Mouse (Mus musculus): ENCODE measurements around the gene Fbxo40. TPM values are rescaled to one million over a fixed set of nuclear protein-coding genes. Genes with fewer than 3 reads are reported as not detected.

Gene Fbxo40
- polyA plus RNA-seq, 1 experiment from 2014 or later: 0.03 TPM

DNA sequence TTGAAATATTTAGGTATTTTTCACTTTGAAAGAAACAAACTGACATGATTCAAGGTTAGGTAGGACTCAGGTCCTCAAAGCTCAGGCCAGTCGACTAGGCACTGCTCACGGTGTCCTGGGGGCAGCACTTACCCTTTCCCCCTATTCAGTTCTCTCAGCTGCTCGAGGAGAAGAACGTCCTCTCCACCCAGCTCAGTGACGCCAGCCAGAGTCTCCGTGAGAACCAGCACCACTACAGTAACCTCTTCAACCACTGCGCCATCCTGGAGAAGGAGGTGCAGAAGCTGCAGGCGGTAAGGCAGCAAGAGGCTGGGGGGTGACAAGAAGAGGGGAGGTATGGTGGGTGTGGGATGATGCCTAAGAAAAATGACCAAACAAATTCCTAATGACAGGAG lies 62.2 kb downstream of the Fbxo40 start:
- Histone ChIP-seq H3K27ac (replicated peaks) (no peak overlapping the region), H3K4me1 (no peaks in the 10 kb centered on the region), H3K27me3 (replicated peaks) (no peaks in the 10 kb centered on the region), H3K4me3 (replicated peaks) (no peak overlapping the region), H3K9ac (replicated peaks) (no peak overlapping the region), H3K9me3 (replicated peaks) (no peaks in the 10 kb centered on the region), H3K36me3 (peaks cover 89% of the 10 kb centered on the region), H3K4me2 (no peak overlapping the region)
- 93% methylated on average over 8 of the region's 8 CpGs for WGBS
- no peak for ATAC-seq (ENCODE audit: low FRiP score)

DNA sequence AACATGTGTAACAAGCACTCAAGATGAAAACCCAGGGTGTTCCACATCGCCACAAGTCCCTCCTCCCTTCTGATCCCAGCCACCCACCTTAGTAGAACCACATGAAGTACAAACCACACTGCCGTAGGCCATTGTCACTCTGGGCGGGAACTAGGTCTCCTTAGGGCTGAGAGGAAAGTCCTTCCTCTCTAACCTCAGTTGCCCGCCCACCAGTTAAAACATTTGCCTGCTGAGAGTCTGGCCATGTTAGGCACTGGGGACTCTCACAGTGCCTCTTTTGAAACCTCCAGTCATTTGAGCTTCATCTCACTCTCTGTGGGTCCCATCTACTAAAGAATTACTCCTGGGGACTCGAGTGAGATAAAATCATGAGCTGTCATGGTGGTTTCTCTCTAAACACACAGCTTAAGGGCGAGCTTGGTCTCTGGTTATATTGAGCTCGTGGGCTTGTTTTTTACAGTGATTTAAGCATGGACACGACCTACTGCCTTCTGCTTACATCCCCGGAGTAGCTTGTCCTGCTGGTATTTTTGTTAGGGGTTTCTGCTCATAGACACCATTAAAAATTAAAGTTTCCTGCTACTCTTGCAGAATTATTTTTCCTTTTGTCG lies 62.7 kb downstream of the Fbxo40 start:
- 90% methylated on average over 10 of the region's 10 CpGs for WGBS
- Histone ChIP-seq H3K27ac (replicated peaks) (no peak overlapping the region), H3K9ac (replicated peaks) (no peak overlapping the region), H3K36me3 (peaks cover 84% of the 10 kb centered on the region), H3K27me3 (replicated peaks) (no peaks in the 10 kb centered on the region), H3K4me2 (no peak overlapping the region), H3K9me3 (replicated peaks) (no peaks in the 10 kb centered on the region), H3K4me1 (no peaks in the 10 kb centered on the region), H3K4me3 (replicated peaks) (no peak overlapping the region)
- no peak for ATAC-seq (ENCODE audit: low FRiP score)

DNA sequence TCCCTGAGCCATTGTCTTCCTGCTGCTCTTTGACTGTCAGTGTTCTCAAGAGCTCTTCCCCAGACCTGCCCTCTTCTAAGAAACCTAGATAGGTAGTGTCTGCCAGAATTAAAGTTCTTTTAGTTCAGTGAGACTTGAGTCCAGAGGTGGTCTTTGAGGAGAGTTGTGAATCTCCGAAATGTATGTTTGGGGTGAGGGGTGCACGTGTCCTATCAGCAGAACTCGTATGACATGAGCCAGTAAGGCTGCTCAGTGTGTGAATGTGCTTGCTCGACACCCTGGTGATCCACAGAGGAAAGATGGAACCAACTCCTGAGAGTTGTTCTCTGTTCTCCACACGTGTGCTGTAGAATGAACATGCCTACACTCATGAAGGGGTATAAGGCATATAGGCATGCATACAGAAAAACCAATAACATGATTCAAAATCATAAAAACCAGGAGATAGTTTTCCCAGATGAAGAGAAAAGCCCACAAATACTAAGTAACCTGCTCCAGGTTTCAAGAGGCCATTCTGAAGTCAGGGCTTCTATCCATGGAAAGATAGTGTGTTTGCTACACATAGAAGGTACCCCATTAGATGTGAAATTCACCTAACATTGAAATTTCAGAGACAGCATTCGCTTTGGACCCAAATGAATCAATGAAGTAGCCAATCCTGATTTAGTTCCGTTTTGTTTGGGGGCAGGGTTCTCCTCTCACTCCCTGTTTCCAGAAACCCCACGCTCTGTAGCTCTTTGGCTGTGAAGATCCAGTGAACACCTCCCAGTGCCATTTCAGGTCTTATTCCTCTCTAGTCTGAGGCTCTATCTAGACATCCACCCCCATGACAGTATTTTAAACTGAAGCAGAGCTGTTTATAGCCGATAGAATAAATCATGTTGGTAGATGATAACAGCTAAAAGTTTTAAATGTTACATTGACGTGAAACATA lies 63.5 kb downstream of the Fbxo40 start:
- Histone ChIP-seq H3K27ac (replicated peaks) (no peak overlapping the region), H3K9ac (replicated peaks) (no peak overlapping the region), H3K9me3 (replicated peaks) (no peaks in the 10 kb centered on the region), H3K4me1 (no peaks in the 10 kb centered on the region), H3K4me2 (no peak overlapping the region), H3K36me3 (peaks cover 81% of the 10 kb centered on the region), H3K4me3 (replicated peaks) (no peak overlapping the region), H3K27me3 (replicated peaks) (no peaks in the 10 kb centered on the region)
- no peak for ATAC-seq (ENCODE audit: low FRiP score)
- 96% methylated on average over 10 of the region's 10 CpGs for WGBS

DNA sequence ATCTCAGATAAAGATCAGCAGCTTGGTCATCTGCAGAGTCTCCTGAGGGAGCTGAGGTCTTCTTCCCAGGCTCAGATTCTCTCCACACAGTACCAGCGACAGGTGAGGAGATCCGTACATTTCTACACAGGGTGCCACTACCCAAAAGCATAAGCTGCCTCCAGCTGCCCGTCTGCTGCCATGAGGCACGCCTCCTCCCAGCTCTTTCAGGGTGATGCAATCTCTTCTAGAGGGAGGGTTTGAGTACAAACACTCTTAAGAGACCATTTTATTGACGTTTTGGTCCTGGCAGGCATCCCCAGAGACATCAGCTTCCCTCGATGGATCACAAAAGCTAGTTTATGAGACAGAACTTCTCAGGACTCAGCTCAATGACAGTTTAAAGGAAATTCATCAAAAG lies 64.5 kb downstream of the Fbxo40 start:
- 78% methylated on average over 6 of the region's 6 CpGs for WGBS
- no peaks in the 10 kb centered on the region for H3K27me3 ChIP-seq (replicated peaks)
- no peaks in the 10 kb centered on the region for H3K4me1 ChIP-seq
- H3K4me3 ChIP-seq (replicated peaks): no peak overlapping the region
- H3K4me2 ChIP-seq: no peak overlapping the region
- H3K9me3 ChIP-seq (replicated peaks): no peaks in the 10 kb centered on the region
- H3K36me3 ChIP-seq: peaks cover 77% of the 10 kb centered on the region
- no peak overlapping the region for H3K27ac ChIP-seq (replicated peaks)
- no peak for ATAC-seq (ENCODE audit: low FRiP score)
- H3K9ac ChIP-seq (replicated peaks): no peak overlapping the region

DNA sequence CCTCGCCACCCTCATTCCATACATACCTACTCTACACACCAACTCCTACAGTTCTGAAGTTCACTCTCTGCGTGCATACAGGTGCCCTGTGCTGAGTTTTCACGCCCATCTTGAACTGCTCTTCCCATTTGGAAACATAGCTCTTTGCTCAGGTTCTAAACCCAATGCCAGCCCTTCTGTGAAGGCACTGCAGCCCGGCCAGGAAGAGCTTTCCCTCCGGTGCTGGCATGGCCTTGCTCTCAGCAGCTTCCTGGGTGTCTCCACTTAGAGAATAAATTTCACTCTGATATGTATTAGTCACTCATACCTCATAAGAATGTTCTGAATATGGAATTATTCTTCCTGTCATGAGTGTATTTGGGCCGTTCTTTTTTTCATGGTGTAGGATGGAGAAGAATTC lies 64.9 kb downstream of the Fbxo40 start:
- H3K27me3 ChIP-seq (replicated peaks): no peaks in the 10 kb centered on the region
- H3K9ac ChIP-seq (replicated peaks): no peak overlapping the region
- H3K4me2 ChIP-seq: no peak overlapping the region
- H3K36me3 ChIP-seq: peaks cover 76% of the 10 kb centered on the region
- no peak overlapping the region for H3K4me3 ChIP-seq (replicated peaks)
- H3K27ac ChIP-seq (replicated peaks): no peak overlapping the region
- H3K9me3 ChIP-seq (replicated peaks): no peaks in the 10 kb centered on the region
- ATAC-seq (ENCODE audit: low FRiP score): no peak
- no peaks in the 10 kb centered on the region for H3K4me1 ChIP-seq
- 97% methylated on average over 6 of the region's 6 CpGs for WGBS

DNA sequence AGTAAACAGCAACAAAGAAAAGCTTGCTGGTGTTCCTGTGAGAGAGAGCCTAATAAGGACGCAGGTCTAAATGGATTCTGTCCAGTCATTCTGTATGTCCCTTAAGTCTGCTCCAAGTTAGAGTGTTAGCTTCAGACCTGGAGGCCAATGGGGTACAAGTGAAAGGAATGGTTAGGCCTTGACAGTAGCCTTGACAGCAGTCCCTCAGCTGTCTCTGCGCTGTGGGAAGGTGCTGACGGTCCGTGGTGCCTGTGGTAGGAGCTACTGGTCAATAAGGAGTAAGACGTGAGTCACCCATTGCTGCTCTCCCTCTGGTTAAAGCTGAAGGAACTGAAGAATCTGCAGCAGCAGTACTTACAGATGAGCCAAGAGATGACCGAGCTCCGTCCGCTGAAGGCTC lies 66.0 kb downstream of the Fbxo40 start:
- WGBS: 95% methylated on average over 8 of the region's 8 CpGs
- no peak for ATAC-seq (ENCODE audit: low FRiP score)
- Histone ChIP-seq H3K9ac (replicated peaks) (no peak overlapping the region), H3K9me3 (replicated peaks) (no peaks in the 10 kb centered on the region), H3K4me1 (no peaks in the 10 kb centered on the region), H3K27ac (replicated peaks) (no peak overlapping the region), H3K36me3 (peaks cover 76% of the 10 kb centered on the region), H3K4me2 (no peak overlapping the region), H3K27me3 (replicated peaks) (no peaks in the 10 kb centered on the region), H3K4me3 (replicated peaks) (no peak overlapping the region)

DNA sequence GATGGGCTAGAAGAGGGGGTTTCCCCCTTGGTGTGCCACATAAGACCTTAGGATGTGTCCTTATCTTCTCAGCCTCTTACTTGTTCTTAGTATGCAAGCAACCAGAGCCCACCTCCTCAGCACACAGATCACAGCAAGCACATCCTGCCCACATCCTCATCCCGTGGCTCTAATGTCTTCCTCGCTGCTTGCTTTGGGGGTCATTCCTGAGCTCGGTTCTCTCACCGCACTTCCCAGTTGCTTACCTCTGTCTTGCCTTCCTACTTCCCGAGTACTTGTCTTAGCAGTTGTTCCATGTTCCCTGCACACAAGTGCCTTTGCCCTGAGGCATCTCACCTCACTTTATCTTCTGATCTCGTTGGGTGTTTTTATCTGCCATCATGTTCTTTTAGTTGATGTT lies 68.3 kb downstream of the Fbxo40 start:
- peaks cover 72% of the 10 kb centered on the region for H3K36me3 ChIP-seq
- H3K9me3 ChIP-seq (replicated peaks): no peaks in the 10 kb centered on the region
- H3K4me3 ChIP-seq (replicated peaks): no peak overlapping the region
- H3K9ac ChIP-seq (replicated peaks): no peak overlapping the region
- no peak for ATAC-seq (ENCODE audit: low FRiP score)
- no peaks in the 10 kb centered on the region for H3K27me3 ChIP-seq (replicated peaks)
- H3K4me1 ChIP-seq: no peaks in the 10 kb centered on the region
- 95% methylated on average over 6 of the region's 6 CpGs for WGBS
- no peak overlapping the region for H3K4me2 ChIP-seq
- H3K27ac ChIP-seq (replicated peaks): no peak overlapping the region

DNA sequence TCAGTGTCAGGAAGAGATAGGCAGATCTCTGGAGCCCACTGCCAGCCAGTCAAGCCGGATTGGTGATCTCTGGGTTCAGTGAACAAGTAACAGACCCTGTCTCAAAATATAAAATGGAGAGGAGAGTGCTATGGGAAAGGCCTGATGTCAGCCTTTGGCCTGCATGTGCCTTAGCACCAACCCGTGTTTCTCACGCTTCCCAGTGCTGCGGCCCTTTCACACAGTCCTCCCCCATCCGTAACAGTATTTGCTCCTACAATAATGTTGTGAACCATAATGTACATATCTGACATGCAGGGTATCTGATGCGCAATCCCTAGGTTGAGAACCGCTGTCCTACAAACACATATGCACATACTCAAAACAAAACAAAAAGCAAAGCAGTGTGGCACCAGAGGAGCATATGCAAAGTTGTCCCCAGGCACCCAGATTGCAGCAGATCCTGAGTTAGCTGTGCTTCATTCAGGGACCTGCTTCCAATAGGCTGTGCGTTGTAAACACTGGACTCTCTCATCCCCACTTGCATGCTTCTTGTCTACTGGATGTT lies 69.1 kb downstream of the Fbxo40 start:
- Histone ChIP-seq H3K9ac (replicated peaks) (no peak overlapping the region), H3K4me3 (replicated peaks) (no peak overlapping the region), H3K36me3 (peaks cover 71% of the 10 kb centered on the region), H3K4me2 (no peak overlapping the region), H3K4me1 (no peaks in the 10 kb centered on the region), H3K27me3 (replicated peaks) (no peaks in the 10 kb centered on the region), H3K27ac (replicated peaks) (no peak overlapping the region), H3K9me3 (replicated peaks) (no peaks in the 10 kb centered on the region)
- WGBS: 96% methylated on average over 8 of the region's 8 CpGs
- ATAC-seq (ENCODE audit: low FRiP score): no peak

DNA sequence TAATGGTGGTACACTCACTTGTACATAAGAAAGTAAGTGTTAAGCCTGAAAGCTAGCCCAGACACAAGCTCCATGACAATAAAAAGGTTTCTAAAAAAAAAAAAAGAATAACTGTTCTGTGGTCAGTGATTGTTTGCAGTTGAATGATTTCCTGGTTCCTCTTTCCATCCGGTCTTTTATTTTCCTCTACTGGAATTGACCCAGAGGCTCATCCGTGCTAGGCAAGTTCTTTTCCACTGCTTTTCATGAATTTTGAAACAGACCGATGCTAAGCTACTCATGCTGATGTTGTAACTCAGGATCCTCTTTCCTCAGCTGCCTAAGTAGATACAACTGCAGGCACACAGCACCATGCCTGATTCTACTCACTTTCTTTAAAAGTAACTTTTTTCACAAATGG lies 69.9 kb downstream of the Fbxo40 start:
- H3K4me2 ChIP-seq: no peak overlapping the region
- H3K27ac ChIP-seq (replicated peaks): no peak overlapping the region
- H3K4me3 ChIP-seq (replicated peaks): no peak overlapping the region
- no peaks in the 10 kb centered on the region for H3K9me3 ChIP-seq (replicated peaks)
- no peak overlapping the region for H3K9ac ChIP-seq (replicated peaks)
- H3K4me1 ChIP-seq: no peaks in the 10 kb centered on the region
- WGBS: 82% methylated on average over 3 of the region's 3 CpGs
- H3K27me3 ChIP-seq (replicated peaks): no peaks in the 10 kb centered on the region
- peaks cover 71% of the 10 kb centered on the region for H3K36me3 ChIP-seq
- ATAC-seq (ENCODE audit: low FRiP score): no peak

DNA sequence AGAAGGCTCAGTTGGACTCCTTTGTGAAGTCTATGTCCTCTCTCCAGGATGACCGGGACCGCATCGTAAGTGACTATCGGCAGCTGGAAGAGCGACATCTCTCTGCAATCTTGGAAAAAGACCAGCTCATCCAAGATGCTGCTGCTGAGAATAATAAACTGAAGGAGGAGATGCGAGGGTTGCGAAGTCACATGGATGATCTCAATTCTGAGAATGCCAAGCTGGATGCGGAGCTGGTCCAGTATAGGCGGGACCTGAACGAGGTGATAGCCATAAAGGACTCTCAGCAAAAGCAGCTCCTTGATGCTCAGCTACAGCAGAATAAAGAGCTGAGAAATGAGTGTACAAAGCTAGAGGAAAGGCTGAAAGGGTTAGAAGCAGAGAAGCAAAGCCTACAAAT lies 71.8 kb downstream of the Fbxo40 start:
- Histone ChIP-seq H3K9me3 (replicated peaks) (no peaks in the 10 kb centered on the region), H3K36me3 (peaks cover 77% of the 10 kb centered on the region), H3K27ac (replicated peaks) (no peak overlapping the region), H3K4me2 (no peak overlapping the region), H3K27me3 (replicated peaks) (no peaks in the 10 kb centered on the region), H3K4me3 (replicated peaks) (no peak overlapping the region), H3K4me1 (no peaks in the 10 kb centered on the region), H3K9ac (replicated peaks) (no peak overlapping the region)
- ATAC-seq (ENCODE audit: low FRiP score): no peak
- WGBS: 90% methylated on average over 10 of the region's 10 CpGs

DNA sequence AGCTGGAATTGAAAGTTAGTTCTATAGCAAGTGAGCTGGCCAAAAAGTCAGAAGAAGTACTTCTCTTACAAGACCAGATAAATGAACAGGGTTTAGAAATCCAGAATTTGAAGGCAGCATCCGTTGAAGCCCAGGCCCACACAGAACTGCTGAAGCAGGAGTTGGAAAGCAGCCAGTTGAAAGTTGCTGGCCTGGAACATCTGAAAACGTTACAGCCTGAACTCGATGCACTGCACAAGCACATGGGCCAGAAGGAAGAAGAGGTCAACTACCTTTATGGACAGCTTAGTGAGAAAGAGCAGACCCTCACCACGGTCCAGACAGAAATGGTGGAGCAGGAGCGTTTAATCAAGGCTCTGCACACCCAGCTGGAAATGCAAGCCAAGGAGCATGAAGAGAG lies 76.1 kb downstream of the Fbxo40 start:
- Histone ChIP-seq H3K36me3 (peaks cover 74% of the 10 kb centered on the region), H3K4me2 (no peak overlapping the region), H3K9me3 (replicated peaks) (no peaks in the 10 kb centered on the region), H3K4me1 (no peaks in the 10 kb centered on the region), H3K27ac (replicated peaks) (no peak overlapping the region), H3K9ac (replicated peaks) (no peak overlapping the region), H3K27me3 (replicated peaks) (no peaks in the 10 kb centered on the region), H3K4me3 (replicated peaks) (no peak overlapping the region)
- 85% methylated on average over 5 of the region's 5 CpGs for WGBS
- ATAC-seq (ENCODE audit: low FRiP score): no peak

All from neural tube, embryonic 15.5 days (tissue).